Mouse (Mus musculus) midbrain, embryonic 15.5 days (tissue): Measurements from ENCODE around the gene Prdx5. TPM values are rescaled to one million over a fixed set of nuclear protein-coding genes. Genes with fewer than 3 reads are reported as not detected.
"Not testable (repeated sequence)": the region's sequence is repeated elsewhere in the genome, so short reads cannot be mapped to it uniquely, and the experiment has no call there.

Experiments
- ATAC-seq: fragments of 200-750 bp; cut with Nextera tagmentation; replicated peaks from 2 replicates; pipeline ENCODE4 v1.8.0; 2017; ENCODE audit warnings: moderate TSS enrichment
- H3K27ac ChIP-seq: fragments of 300-500 bp; sonication (generic); 2 replicates; pipeline ENCODE4 v1.5.1; 2015; ENCODE audit warnings: mild to moderate bottlenecking, inconsistent platforms
- H3K27me3 ChIP-seq: fragments of 300-500 bp; sonication (generic); replicated peaks from 2 replicates; pipeline ENCODE4 v1.6.1; 2015; ENCODE audit warnings: inconsistent platforms
- H3K36me3 ChIP-seq: fragments of 300-500 bp; sonication (generic); replicated peaks from 2 replicates; pipeline ENCODE4 v1.6.1; 2015; ENCODE audit warnings: inconsistent platforms
- H3K4me1 ChIP-seq: fragments of 300-500 bp; sonication (generic); 2 replicates; pipeline ENCODE4 v1.6.1; 2015; ENCODE audit warnings: inconsistent platforms
- H3K4me2 ChIP-seq: fragments of 300-500 bp; sonication (generic); 2 replicates; pipeline ENCODE4 v1.6.1; 2015; ENCODE audit warnings: inconsistent platforms, mild to moderate bottlenecking, moderate library complexity
- H3K4me3 ChIP-seq: fragments of 300-500 bp; sonication (generic); 2 replicates; pipeline ENCODE4 v1.5.1; 2015; ENCODE audit warnings: mild to moderate bottlenecking, inconsistent platforms
- H3K9ac ChIP-seq: fragments of 300-500 bp; sonication (generic); 2 replicates; pipeline ENCODE4 v1.6.1; 2015; ENCODE audit warnings: mild to moderate bottlenecking, inconsistent platforms
- H3K9me3 ChIP-seq: fragments of 300-500 bp; sonication (generic); 2 replicates; pipeline ENCODE4 v1.6.1; 2016; ENCODE audit warnings: inconsistent platforms
- WGBS: fragments of 180-500 bp; shearing (Covaris S2); methylation state at CpG from one replicate; pipeline ENCODE4 v1.1.7; 2015; ENCODE audit warnings: mixed read lengths; 5-methylcytosine and 5-hydroxymethylcytosine counted together
- polyA plus RNA-seq: library from polyadenylated mRNA; unstranded; fragments of >200 nt; fragmentation: Nextera tagmentation; extraction: Ambion mirVana; gene quantifications from 2 replicates; pipeline ENCODE4 v1.2.1, GENCODE M21; 2015

The Prdx5 gene
- polyA plus RNA-seq, 1 experiment from 2014 or later: 325 TPM

DNA sequence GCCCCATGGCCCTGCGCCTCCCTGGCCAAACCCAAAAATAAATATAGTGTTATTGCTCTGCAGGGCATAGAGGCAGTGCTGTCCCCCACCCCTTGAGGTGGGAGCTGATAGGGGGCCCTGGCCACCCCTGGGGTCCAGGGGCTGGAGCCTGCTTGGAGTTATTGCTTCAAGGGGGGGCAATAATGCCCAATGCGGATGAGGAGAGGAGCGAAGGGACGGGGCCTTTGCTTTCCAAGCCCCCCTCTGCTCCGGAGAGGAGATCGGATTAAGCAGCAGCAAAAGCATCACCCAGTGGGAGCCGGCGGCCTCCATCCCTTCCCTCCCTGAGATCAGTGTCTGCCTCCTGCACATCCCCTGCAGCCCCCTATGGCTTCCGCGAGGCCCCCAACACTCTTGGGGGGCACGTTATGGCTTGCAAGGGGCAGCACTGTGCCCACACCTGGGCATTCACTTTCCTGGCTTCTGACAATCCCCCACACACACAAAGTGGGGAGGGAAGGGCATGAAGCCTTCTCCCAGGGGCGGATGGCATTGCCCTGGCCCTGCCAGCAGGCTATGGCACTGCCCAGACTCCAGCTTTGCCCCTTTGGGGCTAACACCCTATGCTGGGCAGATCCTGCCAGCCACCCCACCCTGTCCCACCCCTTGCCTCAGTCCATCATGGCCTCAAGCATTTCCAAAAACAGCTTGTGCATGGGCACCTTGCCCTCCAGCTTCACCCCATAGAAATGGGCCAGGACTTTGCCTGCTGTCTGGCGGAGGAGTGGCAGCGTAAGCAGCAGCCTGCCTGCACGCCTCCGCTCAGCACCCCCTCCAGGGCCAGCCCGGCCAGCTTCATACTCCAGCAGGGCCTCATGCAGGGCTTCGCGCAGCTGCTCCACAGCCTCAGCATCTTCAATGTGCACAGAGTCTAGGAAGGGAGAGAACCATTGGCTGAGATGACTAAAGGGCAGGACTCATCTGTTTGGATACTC is 1.5 kb upstream of the Prdx5 start:
- 78% methylated on average over 19 of the region's 19 CpGs for WGBS
- no peak overlapping the region for H3K27ac ChIP-seq
- no peaks in the 10 kb centered on the region for H3K27me3 ChIP-seq
- ATAC-seq: no peak
- H3K4me2 ChIP-seq: peak overlapping the region; percentile 72; the same call in 1 of the 2 replicates
- no peak overlapping the region for H3K9ac ChIP-seq
- H3K36me3 ChIP-seq: peaks cover 18% of the 10 kb centered on the region
- H3K9me3 ChIP-seq: no peaks in the 10 kb centered on the region
- peak overlapping the region; percentile 3; the same call in 1 of the 2 replicates for H3K4me3 ChIP-seq
- peaks cover 34% of the 10 kb centered on the region for H3K4me1 ChIP-seq

DNA sequence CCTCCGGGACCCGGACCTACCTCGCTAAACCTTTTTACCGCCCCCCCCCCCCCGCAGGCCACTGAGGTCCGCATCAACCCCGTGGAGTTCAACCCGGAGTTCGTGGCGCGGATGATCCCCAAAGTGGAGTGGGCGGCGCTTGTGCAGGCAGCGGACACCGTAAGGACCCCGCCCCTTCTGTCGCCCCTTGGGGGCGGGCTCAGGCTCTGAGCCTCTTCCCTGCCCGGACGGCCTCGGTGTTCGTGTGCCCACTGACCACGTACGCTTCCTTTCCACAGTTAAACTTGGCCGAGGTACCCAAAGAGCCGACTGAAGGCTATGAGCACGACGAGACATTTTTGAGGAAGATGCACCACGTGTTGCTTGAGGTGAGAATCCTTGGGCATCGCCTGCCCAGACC is 400 bp upstream of the Prdx5 start:
- H3K4me3 ChIP-seq: peak overlapping the region; percentile 68
- peaks cover 18% of the 10 kb centered on the region for H3K36me3 ChIP-seq
- H3K9me3 ChIP-seq, ATAC-seq, H3K27me3 ChIP-seq: not testable (repeated sequence)
- peak overlapping the region; percentile 70 for H3K9ac ChIP-seq
- H3K27ac ChIP-seq: peak overlapping the region; percentile 98
- peak overlapping the region; percentile 72 for H3K4me2 ChIP-seq
- peaks cover 34% of the 10 kb centered on the region for H3K4me1 ChIP-seq
- 0% methylated on average over 29 of the region's 30 CpGs for WGBS

DNA sequence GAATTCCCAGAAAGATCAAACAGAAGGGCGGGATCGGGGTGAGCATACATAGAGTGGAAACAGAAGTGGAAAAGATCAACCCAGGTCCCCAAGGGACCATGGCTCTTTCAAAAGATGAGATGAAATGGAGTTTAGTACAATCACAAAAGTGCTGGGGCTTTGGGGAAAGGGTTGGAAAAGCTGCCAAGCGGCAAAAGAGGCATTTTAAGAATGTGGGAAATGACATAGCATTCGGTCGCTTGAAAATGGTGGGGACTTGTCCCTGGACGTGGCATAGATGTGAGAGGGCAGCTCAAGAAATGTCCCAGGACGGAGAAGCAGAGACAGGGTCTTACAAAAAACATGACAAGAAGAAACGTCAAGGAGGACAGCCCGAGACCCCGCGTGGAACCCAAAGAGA is 885 bp downstream of the Prdx5 start:
- peak overlapping the region; percentile 72 for H3K4me2 ChIP-seq
- H3K36me3 ChIP-seq: peaks cover 18% of the 10 kb centered on the region
- H3K4me3 ChIP-seq: peak overlapping the region; percentile 68
- WGBS: 12% methylated on average over 11 of the region's 11 CpGs
- ATAC-seq: no peak
- peaks cover 34% of the 10 kb centered on the region for H3K4me1 ChIP-seq
- H3K27ac ChIP-seq: peak overlapping the region; percentile 98
- peak overlapping the region; percentile 70 for H3K9ac ChIP-seq
- no peaks in the 10 kb centered on the region for H3K27me3 ChIP-seq
- H3K9me3 ChIP-seq: no peaks in the 10 kb centered on the region

DNA sequence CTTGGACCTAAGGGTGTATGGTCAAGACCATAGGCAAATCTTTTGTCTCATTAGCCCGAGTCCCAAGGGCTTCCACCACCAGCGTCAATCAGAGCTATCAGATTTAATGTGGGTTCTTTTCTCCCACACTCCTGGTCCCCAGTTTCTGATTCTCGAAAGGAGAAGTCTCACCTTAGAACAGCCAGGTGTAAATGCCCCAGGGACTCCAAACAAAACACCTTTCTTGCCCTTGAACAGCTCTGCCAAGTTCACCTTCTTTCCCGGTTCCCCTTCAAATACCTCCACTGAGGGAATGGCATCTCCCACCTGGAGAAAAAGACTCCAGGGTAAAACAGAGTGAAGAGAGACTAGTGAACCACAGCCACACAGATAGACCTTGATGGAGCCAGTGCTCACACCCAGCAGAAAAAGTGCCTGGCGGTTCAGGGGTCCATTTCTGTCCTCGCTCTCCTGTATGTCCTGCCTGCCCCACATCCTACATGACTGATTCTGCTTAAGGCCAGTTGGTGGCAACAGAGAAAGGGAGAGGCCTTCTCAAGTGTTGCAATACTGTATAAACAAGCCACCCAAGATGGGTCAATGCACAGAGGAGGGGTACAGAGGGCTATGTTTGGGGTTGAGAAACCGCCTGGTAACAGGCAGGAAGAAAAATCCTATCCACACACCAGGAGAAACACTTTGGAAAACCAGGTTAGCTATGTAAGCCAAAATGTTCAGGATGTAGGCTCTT is 1.9 kb downstream of the Prdx5 start:
- Histone ChIP-seq H3K4me2 (peak overlapping the region; percentile 72), H3K27me3 (no peaks in the 10 kb centered on the region), H3K36me3 (peaks cover 16% of the 10 kb centered on the region), H3K27ac (no peak overlapping the region), H3K9ac (no peak overlapping the region; the same call in 1 of the 2 replicates), H3K4me1 (peaks cover 34% of the 10 kb centered on the region), H3K9me3 (no peaks in the 10 kb centered on the region), H3K4me3 (peak overlapping the region; percentile 68; the same call in 1 of the 2 replicates)
- 89% methylated on average over 7 of the region's 7 CpGs for WGBS
- ATAC-seq: no peak

DNA sequence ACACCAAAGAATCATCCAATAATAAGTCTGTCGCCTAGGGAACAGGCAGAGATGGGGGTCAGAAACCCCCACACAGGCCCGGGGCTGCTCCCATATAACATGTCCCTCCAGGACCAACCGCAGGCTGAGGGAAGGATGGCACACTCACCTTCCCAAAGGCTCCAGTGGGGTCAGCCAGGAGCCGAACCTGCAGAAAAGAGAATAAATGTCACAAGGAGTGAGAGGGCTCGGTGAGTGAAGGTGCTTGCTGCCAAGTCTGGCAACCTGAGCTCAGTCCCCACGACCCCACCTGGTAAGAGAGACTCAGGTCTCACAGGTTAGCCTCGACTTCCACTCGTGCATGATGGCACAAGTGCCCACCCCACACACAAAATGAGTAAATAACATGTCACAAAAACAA is 2.8 kb downstream of the Prdx5 start:
- H3K4me3 ChIP-seq: no peak overlapping the region
- WGBS: 96% methylated on average over 8 of the region's 8 CpGs
- H3K4me1 ChIP-seq: peaks cover 34% of the 10 kb centered on the region
- no peak overlapping the region for H3K27ac ChIP-seq
- no peak overlapping the region for H3K9ac ChIP-seq
- no peaks in the 10 kb centered on the region for H3K9me3 ChIP-seq
- no peak overlapping the region for H3K4me2 ChIP-seq
- no peak for ATAC-seq
- peaks cover 9% of the 10 kb centered on the region; the same call in 1 of the 2 replicates for H3K36me3 ChIP-seq
- no peaks in the 10 kb centered on the region for H3K27me3 ChIP-seq

DNA sequence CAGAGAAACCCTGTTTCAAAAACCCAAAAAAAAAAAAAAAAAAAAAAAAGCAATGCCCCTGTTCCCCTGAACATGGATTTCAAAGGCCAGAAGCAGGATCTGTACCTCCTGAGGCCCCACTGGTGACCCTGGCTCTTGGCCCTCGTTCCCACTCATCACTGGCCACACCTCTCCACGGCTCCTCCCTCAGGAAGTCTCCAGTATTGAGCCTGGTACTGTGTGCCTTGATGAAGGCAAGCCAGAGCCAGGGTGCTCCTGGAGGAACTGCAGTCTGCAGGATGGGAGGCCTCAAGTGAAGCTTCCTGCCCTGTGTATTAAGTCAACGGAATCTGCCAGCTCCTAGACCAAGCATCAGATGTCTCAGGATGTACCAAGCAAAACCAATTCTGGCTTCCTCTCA is 3.7 kb downstream of the Prdx5 start:
- H3K27ac ChIP-seq: no peak overlapping the region
- peaks cover 26% of the 10 kb centered on the region for H3K4me1 ChIP-seq
- H3K4me2 ChIP-seq: no peak overlapping the region
- no peaks in the 10 kb centered on the region for H3K9me3 ChIP-seq
- WGBS: 87% methylated on average over 3 of the region's 3 CpGs
- no peak overlapping the region for H3K9ac ChIP-seq
- ATAC-seq: no peak
- no peak overlapping the region for H3K4me3 ChIP-seq
- no peaks in the 10 kb centered on the region for H3K27me3 ChIP-seq
- peaks cover 2% of the 10 kb centered on the region; the same call in 1 of the 2 replicates for H3K36me3 ChIP-seq

DNA sequence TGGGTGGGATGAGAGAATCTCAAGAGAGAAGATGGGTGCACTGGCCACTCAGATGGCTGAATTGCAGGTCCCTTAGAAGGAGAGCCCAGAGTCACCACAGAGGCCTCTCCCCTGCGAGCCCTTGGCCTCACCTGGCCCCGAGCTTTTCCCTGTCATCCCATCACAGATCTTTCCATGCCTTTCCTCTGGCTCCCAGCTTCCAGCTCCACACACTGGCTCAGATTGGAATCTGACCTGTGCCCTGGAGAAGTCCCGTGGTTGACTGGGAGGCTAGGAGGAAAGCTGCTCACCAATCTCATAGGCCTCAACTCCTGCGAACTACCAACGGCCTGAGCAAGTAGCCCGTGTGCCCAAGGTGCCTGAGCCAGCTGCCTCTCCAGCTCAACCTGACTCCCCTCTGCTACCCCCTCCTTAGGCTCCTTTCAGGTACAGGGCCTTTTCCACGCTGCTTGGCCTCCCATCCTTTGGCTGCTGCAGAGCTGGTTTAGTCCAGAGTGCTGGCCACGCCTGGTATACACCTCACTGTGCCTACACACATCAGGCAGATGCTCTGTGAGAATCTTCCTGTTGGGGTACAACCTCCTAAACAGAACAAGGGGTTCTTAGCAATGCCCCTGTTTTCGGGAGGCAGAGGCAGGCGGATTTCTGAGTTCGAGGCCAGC is 4.3 kb downstream of the Prdx5 start:
- WGBS: 91% methylated on average over 11 of the region's 11 CpGs
- Histone ChIP-seq H3K27me3 (no peaks in the 10 kb centered on the region), H3K4me1 (peaks cover 22% of the 10 kb centered on the region), H3K9ac (no peak overlapping the region), H3K4me3 (no peak overlapping the region), H3K27ac (no peak overlapping the region), H3K4me2 (no peak overlapping the region), H3K36me3 (no peaks in the 10 kb centered on the region; the same call in 1 of the 2 replicates), H3K9me3 (no peaks in the 10 kb centered on the region)
- ATAC-seq: no peak

DNA sequence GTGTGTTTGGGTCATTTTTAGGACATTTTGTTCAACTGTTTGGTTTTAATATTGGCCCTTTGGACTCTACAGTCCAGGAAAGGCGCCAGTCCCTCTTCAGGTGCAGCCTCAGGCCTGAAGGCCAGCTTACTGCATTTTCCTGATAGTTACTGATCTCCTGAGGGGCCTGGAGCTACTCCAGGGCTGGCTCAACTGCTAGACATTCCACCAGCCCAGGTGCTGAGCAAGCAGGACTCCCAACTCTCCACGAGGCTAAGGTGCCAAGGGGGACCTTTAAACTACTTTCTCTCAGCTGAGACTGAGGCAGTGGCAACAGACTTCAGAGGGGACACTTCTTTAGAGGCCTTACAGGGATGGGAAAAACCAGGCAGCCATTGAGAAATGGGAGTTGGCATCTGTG is 5.1 kb downstream of the Prdx5 start:
- no peak overlapping the region for H3K27ac ChIP-seq

DNA sequence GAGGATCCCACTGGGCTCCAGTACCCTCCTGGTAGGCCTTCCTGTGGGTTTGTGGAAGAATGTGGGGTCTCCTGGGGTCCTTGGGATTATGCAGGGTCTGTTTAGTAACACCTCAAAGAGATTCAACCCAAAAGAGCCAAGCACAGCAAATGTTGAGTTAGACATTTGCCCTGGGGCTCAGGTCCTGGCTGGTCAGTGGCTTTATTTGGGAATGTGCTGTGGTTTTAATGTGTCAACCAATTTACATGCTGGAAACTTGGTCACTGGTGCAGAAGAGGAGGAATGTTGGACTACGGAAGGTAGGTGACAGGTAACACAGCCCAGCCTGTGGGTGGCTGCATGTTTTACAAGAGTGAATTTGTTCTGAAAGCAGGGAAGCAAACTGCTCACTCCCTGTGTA is 6.9 kb downstream of the Prdx5 start:
- H3K9me3 ChIP-seq: no peaks in the 10 kb centered on the region
- 95% methylated on average over 1 of the region's 1 CpGs for WGBS
- no peaks in the 10 kb centered on the region for H3K27me3 ChIP-seq
- no peak overlapping the region for H3K27ac ChIP-seq
- H3K9ac ChIP-seq: no peak overlapping the region
- no peaks in the 10 kb centered on the region; the same call in 1 of the 2 replicates for H3K36me3 ChIP-seq
- H3K4me1 ChIP-seq: peaks cover 8% of the 10 kb centered on the region
- H3K4me3 ChIP-seq: no peak overlapping the region
- no peak for ATAC-seq
- H3K4me2 ChIP-seq: no peak overlapping the region

More for the DNA sequence above, 5.1 kb downstream of the Prdx5 start:
- H3K27me3 ChIP-seq: no peaks in the 10 kb centered on the region
- H3K4me1 ChIP-seq: peaks cover 19% of the 10 kb centered on the region
- 81% methylated on average over 2 of the region's 2 CpGs for WGBS
- no peak for ATAC-seq
- H3K36me3 ChIP-seq: no peaks in the 10 kb centered on the region; the same call in 1 of the 2 replicates
- H3K4me2 ChIP-seq: no peak overlapping the region
- no peaks in the 10 kb centered on the region for H3K9me3 ChIP-seq
- H3K9ac ChIP-seq: no peak overlapping the region
- no peak overlapping the region for H3K4me3 ChIP-seq

DNA sequence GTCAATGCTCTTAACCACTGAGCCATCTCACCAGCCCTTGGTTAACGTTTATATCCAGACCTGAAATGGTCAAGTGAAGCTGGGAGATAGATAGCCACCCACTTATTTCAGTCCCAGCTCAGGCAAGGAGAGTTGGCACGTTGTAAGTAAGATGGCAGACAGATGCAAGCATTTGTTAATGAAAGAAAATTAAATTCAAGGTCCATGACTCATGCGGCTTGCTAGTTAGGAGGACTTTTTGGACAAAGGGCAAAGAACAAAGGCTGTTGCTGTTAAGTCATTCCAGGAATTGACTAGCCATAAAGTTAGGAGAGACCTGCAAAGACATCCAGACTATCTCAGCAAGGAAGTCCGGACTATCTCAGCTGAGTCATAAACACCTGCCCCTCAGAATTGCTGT is 10.3 kb downstream of the Prdx5 start:
- H3K27ac ChIP-seq: no peak overlapping the region
- no peak for ATAC-seq
- no peak overlapping the region for H3K9ac ChIP-seq
- no peak overlapping the region for H3K4me2 ChIP-seq
- H3K27me3 ChIP-seq: no peaks in the 10 kb centered on the region
- H3K9me3 ChIP-seq: 0 out of 2 replicates have a peak, but pooled peaks cover 6% of the 10 kb centered on the region
- 78% methylated on average over 4 of the region's 4 CpGs for WGBS
- H3K4me1 ChIP-seq: no peaks in the 10 kb centered on the region
- no peaks in the 10 kb centered on the region for H3K36me3 ChIP-seq
- no peak overlapping the region for H3K4me3 ChIP-seq

DNA sequence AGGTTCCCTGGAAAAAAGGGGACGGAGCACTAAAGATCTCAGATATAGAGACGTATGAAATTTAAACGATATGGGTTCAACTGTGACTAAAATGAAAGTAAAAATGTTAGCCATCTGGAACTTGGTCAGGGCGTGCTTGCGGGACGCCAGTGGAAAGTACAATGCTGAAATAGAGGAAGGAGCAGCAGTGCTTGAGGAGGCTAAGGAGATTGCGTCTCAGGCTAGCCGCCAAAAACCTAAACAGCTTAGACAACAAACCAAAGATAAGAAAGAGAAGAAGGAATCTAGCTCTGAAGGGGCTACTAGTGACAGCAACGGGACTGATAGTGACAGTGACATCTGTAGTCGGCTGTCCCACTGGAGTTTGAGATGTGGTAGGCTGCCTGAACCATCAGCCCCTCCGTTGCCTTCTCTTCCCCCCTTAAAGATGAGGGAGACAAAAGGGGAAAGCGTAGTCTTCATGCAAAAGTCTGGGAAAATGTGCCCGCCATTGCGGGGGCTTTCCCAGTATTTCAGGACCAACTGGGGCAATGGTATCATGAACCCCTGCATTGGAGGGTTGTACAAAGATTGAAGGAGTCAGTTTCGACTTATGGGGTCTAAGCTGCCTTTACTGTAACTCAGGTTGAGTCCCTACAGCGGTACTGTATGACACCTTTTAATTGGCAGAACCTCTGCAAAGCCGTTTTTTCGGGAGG is 14.1 kb downstream of the Prdx5 start:
- ATAC-seq, H3K36me3 ChIP-seq, H3K9ac ChIP-seq, H3K4me3 ChIP-seq, H3K4me2 ChIP-seq, H3K27me3 ChIP-seq, H3K27ac ChIP-seq, H3K4me1 ChIP-seq, H3K9me3 ChIP-seq: not testable (repeated sequence)
- 93% methylated on average over 18 of the region's 18 CpGs for WGBS
